Mouse (Mus musculus): ENCODE data around the gene Eif1b. TPM values are rescaled to one million over a fixed set of nuclear protein-coding genes. Genes with fewer than 3 reads are reported as not detected.
A peak's percentile ranks its signal among the peaks of the same experiment; 100 is the strongest.
"Not testable (repeated sequence)": the region's sequence is repeated elsewhere in the genome, so short reads cannot be mapped to it uniquely, and the experiment has no call there.

The Eif1b gene
- polyA plus RNA-seq, 1 experiment from 2014 or later = 214 TPM

DNA sequence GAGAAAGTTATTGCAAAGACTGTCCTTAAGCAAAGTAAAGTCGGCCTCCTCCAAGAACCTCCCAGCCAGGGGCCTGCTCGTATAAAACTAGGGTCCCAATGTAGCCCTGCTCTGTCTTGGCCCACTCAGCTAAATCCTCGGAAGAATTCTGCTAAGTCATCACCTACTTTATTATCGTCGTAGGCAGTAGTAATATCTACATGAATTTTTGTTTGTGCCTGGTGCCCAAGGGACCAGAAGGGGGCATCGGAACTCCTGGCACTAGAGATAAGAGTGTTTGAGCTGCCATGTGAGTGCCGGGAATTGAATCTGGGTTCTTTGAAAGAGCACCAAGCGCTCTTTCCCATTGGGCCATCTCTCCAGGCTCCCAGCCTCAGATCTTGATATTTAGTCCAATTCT is 35.9 kb downstream of the Eif1b start:
- Histone ChIP-seq H3K9ac (no peak overlapping the region), H3K9me3 (0 out of 2 replicates have a peak, but pooled peaks cover 5% of the 10 kb centered on the region), H3K27ac (no peak overlapping the region), H3K27me3 (no peaks in the 10 kb centered on the region), H3K4me3 (no peak overlapping the region), H3K4me2 (replicated peaks) (no peak overlapping the region), H3K4me1 (no peaks in the 10 kb centered on the region), H3K36me3 (no peaks in the 10 kb centered on the region)
- ATAC-seq (ENCODE audit: low FRiP score, low read depth) = no peak
- WGBS = 90% methylated on average over 8 of the region's 8 CpGs

DNA sequence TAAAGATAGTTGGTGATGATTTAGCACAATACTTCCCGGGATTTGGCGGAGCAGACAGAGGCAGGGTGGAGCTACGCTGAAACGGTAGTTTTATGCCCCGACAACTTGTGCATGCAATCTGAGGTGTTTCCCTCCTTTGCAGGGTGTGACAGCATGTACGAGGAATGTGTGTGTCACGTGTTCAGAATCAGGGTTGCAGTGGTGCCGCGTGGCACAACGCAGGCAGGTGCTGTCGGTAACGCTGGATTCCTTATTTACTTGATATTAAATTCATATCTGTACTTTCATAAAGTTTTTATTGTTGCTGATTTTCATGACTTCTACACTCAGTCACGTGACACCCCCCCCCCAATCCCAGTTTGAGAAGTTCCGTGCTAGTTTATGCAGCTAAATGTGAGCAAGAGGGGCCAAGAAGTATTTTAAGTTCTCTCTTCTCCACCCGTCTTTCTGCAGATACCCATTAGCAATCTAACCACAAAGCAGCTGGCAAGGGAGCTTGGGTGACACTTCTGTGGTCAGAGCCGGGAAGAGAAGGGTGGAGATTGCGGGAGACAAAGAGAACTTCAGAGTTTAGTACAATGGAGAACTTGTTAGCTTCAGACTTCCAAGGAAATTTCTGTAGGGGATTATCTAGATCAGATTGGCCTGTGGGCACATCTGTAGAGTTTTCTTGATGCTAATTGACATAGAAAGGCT is 36.9 kb downstream of the Eif1b start:
- H3K9ac ChIP-seq = no peak overlapping the region
- H3K4me1 ChIP-seq = no peaks in the 10 kb centered on the region
- WGBS = 86% methylated on average over 17 of the region's 17 CpGs
- no peak overlapping the region for H3K4me3 ChIP-seq
- 0 out of 2 replicates have a peak, but pooled peaks cover 5% of the 10 kb centered on the region for H3K9me3 ChIP-seq
- H3K36me3 ChIP-seq = no peaks in the 10 kb centered on the region
- no peak overlapping the region for H3K27ac ChIP-seq
- no peak overlapping the region for H3K4me2 ChIP-seq (replicated peaks)
- H3K27me3 ChIP-seq = no peaks in the 10 kb centered on the region
- ATAC-seq (ENCODE audit: low FRiP score, low read depth) = no peak

DNA sequence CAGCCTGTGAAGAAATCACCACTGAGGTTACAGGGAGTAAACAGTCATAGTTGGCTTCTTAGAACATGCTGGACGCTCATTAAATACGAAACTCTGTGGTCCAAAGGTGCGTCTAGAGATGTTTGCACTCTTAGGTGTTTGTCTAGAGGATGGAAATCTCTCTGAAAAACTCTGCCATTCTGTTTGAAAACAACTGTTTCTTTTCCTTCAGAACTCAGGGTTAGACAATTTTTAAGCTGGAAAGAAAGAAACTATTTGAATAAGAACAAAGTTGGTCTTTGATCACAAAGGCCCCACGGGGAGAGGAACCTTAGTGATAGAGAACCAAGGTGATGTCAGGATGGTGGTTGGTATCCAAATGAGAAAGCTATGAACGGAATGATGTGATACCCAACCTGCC is 38.4 kb downstream of the Eif1b start:
- ATAC-seq (ENCODE audit: low FRiP score, low read depth) = no peak
- Histone ChIP-seq H3K4me3 (no peak overlapping the region), H3K27me3 (no peaks in the 10 kb centered on the region), H3K4me1 (no peaks in the 10 kb centered on the region), H3K9me3 (0 out of 2 replicates have a peak, but pooled peaks cover 5% of the 10 kb centered on the region), H3K27ac (no peak overlapping the region), H3K36me3 (no peaks in the 10 kb centered on the region), H3K9ac (no peak overlapping the region), H3K4me2 (replicated peaks) (no peak overlapping the region)
- WGBS = 89% methylated on average over 5 of the region's 5 CpGs

DNA sequence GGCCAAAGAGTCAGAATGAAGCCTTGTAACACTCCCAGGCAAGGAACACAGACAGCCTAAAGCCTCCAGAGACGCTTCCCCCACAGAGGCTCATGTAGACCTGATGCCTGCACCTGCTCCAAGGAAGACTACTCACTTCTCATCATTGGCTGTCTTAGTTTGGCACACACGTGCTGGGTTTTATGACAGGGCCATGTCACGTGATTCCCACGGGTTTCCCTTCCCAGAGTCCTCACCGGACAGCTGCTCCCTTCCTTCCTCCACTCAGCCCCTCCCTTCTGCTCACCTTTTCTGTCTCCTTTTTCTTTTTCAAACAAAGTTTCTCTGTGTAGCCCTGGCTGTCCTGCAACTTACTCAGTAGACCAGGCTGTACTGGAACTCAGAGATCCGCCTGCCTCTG is 40.0 kb downstream of the Eif1b start:
- ATAC-seq (ENCODE audit: low FRiP score, low read depth) = no peak
- H3K4me3 ChIP-seq = no peak overlapping the region
- 78% methylated on average over 6 of the region's 6 CpGs for WGBS

DNA sequence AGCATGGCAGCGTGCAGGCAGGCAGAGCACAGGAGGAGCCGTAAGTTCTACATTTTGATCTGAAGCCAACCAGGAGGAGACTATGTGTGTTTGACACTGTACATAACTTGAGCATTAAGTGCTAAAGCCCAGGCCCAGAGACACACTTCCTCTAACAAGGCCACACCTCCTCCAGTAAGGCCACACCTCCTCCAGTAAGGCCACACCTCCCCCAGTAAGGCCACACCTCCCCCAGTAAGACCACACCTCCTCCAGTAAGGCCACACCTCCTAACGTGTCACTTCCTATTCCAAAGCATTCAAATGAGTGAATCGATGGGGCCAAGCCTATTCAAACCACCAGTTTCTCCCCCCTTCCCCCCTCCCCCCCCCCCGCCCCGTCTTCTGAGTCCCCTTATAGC is 40.7 kb downstream of the Eif1b start:
- H3K9me3 ChIP-seq = 0 out of 2 replicates have a peak, but pooled peaks cover 5% of the 10 kb centered on the region
- 87% methylated on average over 6 of the region's 6 CpGs for WGBS

More for the DNA sequence above, 40.0 kb downstream of the Eif1b start:
- no peak overlapping the region for H3K27ac ChIP-seq
- H3K36me3 ChIP-seq = no peaks in the 10 kb centered on the region
- H3K9me3 ChIP-seq = 0 out of 2 replicates have a peak, but pooled peaks cover 5% of the 10 kb centered on the region
- no peaks in the 10 kb centered on the region for H3K27me3 ChIP-seq
- no peaks in the 10 kb centered on the region for H3K4me1 ChIP-seq
- no peak overlapping the region for H3K4me2 ChIP-seq (replicated peaks)
- no peak overlapping the region for H3K9ac ChIP-seq

DNA sequence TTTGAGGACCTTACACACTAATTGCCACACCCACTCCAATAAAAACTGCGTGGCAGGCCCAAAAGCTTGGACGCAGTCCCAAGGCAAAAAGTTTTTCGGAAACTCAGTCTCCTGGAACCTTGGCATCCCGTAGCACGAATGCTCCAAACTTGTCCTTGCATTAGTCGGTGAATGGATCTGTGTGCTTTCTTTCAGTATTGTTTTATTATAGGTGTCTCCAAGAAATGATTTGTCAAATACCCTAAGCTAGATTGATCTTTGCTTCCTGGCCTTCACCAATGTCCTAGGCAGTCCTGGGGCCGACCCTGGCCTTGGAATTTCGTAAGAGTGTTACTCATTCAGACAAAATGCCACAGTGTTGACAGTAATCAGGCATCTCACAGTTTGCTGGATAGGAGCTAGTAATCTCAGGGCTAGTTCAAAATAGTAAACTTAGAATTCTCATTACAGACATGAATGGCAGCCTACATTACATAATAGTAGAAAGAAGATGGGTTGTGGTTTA is 41.5 kb downstream of the Eif1b start:
- H3K9me3 ChIP-seq; H3K4me3 ChIP-seq; H3K27ac ChIP-seq; H3K9ac ChIP-seq; ATAC-seq (ENCODE audit: low FRiP score, low read depth); H3K27me3 ChIP-seq; H3K36me3 ChIP-seq; H3K4me2 ChIP-seq (replicated peaks); H3K4me1 ChIP-seq: not testable (repeated sequence)
- WGBS = 93% methylated on average over 8 of the region's 8 CpGs

More for the DNA sequence above, 40.7 kb downstream of the Eif1b start:
- no peaks in the 10 kb centered on the region for H3K27me3 ChIP-seq
- no peak overlapping the region for H3K9ac ChIP-seq
- H3K4me2 ChIP-seq (replicated peaks) = no peak overlapping the region
- no peak for ATAC-seq (ENCODE audit: low FRiP score, low read depth)
- no peaks in the 10 kb centered on the region for H3K36me3 ChIP-seq
- H3K4me1 ChIP-seq = no peaks in the 10 kb centered on the region
- no peak overlapping the region for H3K4me3 ChIP-seq
- H3K27ac ChIP-seq = no peak overlapping the region

DNA sequence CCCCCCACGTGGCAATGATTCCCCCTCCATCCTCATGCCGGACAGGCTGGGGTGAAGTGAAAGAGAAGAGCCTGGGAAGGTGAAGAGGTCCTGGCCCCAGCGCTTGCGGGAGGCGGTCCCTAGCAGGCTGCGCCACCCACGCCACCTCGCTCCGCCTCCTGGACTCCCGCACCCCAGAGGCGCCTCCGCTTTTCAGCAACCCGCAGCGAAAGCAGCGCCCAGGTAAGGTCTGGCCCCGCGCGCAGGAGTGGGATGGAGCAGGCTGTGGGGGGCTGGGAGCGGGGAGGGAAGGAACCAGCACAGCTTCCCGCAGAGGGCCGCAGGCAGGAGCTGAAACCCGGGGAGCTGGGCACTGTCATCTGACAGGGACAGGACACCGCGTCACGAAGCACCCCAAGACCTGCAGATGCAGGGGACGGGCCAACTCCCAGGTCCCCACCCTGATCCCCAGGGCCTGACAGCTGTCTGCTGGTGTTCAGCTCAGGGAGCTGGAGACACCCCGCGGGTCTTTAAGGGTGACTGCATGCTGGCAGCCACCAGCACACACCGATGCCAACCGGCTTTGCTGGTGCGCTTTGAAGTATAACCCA is 47.7 kb downstream of the Eif1b start, which contains the start of gene Entpd3:
Gene Entpd3, plus strand, starts transcription at position 157 of the 590 bp plus-strand sequence.
- Histone ChIP-seq H3K27me3 (peaks cover 37% of the 10 kb centered on the region), H3K36me3 (no peaks in the 10 kb centered on the region), H3K9me3 (no peaks in the 10 kb centered on the region), H3K4me1 (peaks cover 9% of the 10 kb centered on the region), H3K27ac (no peak within 1 kb of the TSS), H3K4me2 (replicated peaks) (peak within 1 kb of the TSS; percentile 90), H3K9ac (peak within 1 kb of the TSS; percentile 63), H3K4me3 (peak within 1 kb of the TSS; percentile 47)
- ATAC-seq (ENCODE audit: low FRiP score, low read depth) = no peak
- under 1% methylated on average over 31 of the region's 31 CpGs for WGBS

DNA sequence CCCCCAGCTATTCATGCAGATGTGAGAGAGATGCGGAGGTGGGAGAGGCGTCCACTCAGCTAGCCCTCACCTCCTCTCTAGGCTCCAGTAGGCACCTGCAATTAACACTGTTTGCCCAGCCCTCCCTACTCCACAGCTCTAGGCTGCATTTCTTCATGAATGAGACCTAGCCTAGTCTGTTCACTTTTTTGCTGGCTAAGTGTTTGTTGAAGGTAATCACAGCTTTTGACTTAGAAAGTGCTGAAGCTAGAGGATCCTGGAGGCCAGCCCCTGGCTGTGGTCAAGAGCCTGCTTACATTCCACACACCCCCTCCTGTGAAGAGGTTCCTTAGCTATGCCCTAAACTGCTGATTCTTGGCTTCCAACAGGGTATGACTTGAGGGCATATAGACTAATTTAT is 49.4 kb downstream of the Eif1b start:
- H3K9ac ChIP-seq = no peak overlapping the region
- WGBS = 17% methylated on average over 2 of the region's 2 CpGs
- H3K4me3 ChIP-seq = no peak overlapping the region
- ATAC-seq (ENCODE audit: low FRiP score, low read depth) = no peak
- no peak overlapping the region for H3K27ac ChIP-seq
- peaks cover 10% of the 10 kb centered on the region for H3K4me1 ChIP-seq
- H3K9me3 ChIP-seq = no peaks in the 10 kb centered on the region
- H3K36me3 ChIP-seq = no peaks in the 10 kb centered on the region
- H3K4me2 ChIP-seq (replicated peaks) = no peak overlapping the region
- peaks cover 37% of the 10 kb centered on the region for H3K27me3 ChIP-seq

DNA sequence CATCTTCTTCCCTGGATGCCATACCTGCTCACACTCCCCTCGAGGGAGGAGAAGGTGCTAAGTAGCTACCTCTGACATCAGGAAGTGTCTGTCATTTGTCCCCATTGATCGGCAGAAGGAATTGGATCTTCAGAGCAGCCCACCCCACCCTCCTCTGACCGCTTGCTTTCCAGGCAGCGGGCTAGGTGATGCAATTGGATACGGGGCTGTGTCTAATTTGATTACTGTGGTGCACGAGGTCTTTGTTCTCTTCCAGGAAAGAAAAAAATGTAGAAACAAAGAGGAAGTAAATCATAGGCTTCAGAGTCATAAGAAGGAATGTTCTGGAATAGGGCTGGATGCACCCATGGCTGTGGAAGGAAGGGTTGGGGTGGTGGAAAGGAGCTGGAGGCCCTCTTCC is 50.2 kb downstream of the Eif1b start:
- H3K4me2 ChIP-seq (replicated peaks) = no peak overlapping the region
- H3K4me3 ChIP-seq = no peak overlapping the region
- no peak overlapping the region for H3K27ac ChIP-seq
- H3K9me3 ChIP-seq = no peaks in the 10 kb centered on the region
- H3K9ac ChIP-seq = no peak overlapping the region
- peaks cover 19% of the 10 kb centered on the region for H3K4me1 ChIP-seq
- no peak for ATAC-seq (ENCODE audit: low FRiP score, low read depth)
- no peaks in the 10 kb centered on the region for H3K36me3 ChIP-seq
- peaks cover 37% of the 10 kb centered on the region for H3K27me3 ChIP-seq
- 22% methylated on average over 6 of the region's 6 CpGs for WGBS

Other genes starting within 250 kb of the Eif1b start
- gene Myrip, start 190.7 kb upstream of the Eif1b start, polyA plus RNA-seq (2015; fragmentation: Nextera tagmentation; extraction: Ambion mirVana) = 0.32 and 0.59 TPM in 2 replicates
- 1.3 and 2.2 TPM in 2 replicates for gene Entpd3, start 47.6 kb downstream of the Eif1b start, polyA plus RNA-seq (2015; fragmentation: Nextera tagmentation; extraction: Ambion mirVana)
- 791 and 827 TPM in 2 replicates for gene Rpl14, start 79.2 kb downstream of the Eif1b start, polyA plus RNA-seq (2015; fragmentation: Nextera tagmentation; extraction: Ambion mirVana)

All from limb, embryonic 13.5 days (tissue).